Mouse (Mus musculus) inflammation-experienced regulatory T-cells, adult 6 months (primary cell): ENCODE data around the gene Cdyl. TPM values are rescaled to one million over a fixed set of nuclear protein-coding genes. Genes with fewer than 3 reads are reported as not detected.
A peak's percentile ranks its signal among the peaks of the same experiment; 100 is the strongest.

Experiments
- ATAC-seq: one replicate; pipeline ENCODE4 v1.8.0; 2017
- polyA plus RNA-seq, 3 experiments: library from polyadenylated mRNA; unstranded; fragments of 100-300 nt; shearing (Covaris generic); gene quantifications; one replicate each; pipeline ENCODE4 v1.2.1; 2017

Cdyl gene
- polyA plus RNA-seq, 3 experiments from 2014 or later: 3.7 to 5.4 (median 4.2) TPM

DNA sequence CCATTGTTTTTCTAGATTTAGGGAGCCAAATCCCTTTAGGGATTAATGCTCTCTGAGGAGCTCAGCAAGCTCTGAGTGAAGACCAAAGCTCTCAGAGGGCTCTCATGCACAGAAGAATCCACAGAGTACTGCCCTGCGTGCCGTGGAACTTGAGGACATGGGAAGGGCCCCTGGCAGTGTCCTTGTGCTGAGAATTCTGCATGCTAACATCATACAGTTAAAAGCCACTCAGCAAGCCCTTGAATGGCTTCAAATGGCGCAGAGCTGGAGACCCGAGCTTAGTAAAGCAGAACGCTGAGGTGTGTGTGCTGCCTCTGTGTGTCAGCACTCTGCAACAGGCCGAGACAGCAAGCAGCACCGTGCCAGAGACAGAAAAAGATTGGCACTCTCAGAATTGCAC, 183.8 kb downstream of the Cdyl start:
- ATAC-seq: no peak

GRCm38 (mm10) chr13:35845306-35845705, 185.7 kb downstream of the Cdyl start:
- no peak for ATAC-seq

DNA sequence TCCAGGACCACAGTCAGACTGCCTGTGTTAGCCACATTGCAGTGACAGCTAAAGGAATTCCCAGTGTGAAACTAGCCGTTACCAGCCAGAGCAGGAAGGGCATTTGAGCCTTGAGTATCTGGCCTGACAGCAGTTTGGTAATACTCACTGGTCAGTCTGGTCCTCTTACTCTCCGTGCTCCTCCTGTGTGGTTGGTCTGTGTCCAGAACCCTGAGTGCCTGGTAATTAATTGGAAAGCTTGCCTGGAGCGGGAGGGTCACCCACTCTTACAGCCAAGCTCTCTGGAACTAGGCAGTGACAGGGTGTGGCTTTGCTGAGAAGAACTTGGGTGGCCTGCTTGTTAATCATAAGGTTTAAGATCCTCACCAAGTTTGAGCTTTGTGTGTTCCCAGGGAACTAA, 189.1 kb downstream of the Cdyl start:
- ATAC-seq: no peak

- no peak for ATAC-seq
Observed at GRCm38 (mm10) chr13:35851581-35851980, 191.9 kb downstream of the Cdyl start.

GRCm38 (mm10) chr13:35852851-35853575, 193.4 kb downstream of the Cdyl start:
- ATAC-seq: no peak

DNA sequence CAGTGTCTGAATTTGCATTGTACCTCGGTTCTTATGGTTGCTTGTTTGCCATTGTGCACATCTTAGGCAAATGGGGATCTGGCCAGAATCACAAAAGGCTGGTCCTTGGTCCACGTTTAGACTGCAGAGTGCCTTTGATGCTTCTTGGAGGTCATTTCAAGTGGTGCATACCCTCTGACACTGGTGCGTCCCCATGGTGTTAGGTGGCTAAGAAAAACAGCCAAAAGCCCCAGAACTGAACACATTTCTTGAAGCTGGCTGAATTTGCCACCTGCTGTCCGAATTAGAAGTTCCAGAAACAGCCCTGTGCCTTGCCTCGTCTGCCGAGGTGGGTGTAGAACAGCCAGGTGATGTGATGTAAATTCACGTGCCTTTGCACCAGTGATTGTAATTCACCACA, 197.9 kb downstream of the Cdyl start:
- ATAC-seq: no peak

DNA sequence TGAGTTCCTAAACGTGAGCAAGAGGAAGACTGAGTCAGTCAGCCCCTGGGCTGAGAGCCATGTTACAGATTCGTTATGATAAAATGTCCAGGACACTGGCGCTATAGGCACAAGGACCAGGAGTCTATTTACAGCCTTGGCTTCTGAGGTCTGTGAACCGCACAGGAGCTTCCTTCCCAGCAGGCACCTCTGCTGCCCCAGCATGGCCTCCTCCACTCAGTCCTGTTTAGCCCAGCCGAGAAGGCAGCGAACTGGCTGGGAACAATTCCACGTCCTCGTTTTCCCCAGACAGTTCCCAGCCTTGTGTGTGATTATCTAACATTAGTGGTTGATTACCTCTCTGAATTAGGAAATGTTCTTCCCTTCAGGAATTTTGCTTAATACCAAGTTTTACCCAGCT, 201.3 kb downstream of the Cdyl start:
- ATAC-seq: no peak

- no peak for ATAC-seq
Observed at GRCm38 (mm10) chr13:35870659-35871058, 211.0 kb downstream of the Cdyl start.

GRCm38 (mm10) chr13:35871107-35871506, 211.5 kb downstream of the Cdyl start:
- no peak for ATAC-seq

- ATAC-seq: no peak
Observed at GRCm38 (mm10) chr13:35875396-35875795, 215.8 kb downstream of the Cdyl start.

DNA sequence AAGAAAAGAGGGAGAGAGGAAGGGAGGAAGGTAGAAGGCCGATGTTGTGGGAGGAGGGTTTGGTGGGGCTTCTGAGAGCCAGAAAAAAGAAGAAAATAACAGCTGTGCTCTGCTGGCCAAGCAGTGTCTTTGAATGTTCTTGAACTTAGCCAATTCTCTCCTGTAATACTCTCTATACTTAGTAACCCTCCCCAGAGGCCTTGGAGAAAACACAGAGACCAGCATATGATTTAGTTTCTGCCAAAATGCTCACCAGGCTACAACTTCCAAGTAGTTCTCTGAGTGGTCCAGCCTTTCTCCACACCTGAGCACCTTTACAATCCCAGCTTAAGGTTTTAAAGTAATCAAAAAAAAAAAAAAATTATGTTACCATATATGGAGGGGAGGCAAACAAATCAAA, 218.6 kb downstream of the Cdyl start:
- ATAC-seq: no peak

- no peak for ATAC-seq
Observed at GRCm38 (mm10) chr13:35879068-35879467, 219.4 kb downstream of the Cdyl start.

DNA sequence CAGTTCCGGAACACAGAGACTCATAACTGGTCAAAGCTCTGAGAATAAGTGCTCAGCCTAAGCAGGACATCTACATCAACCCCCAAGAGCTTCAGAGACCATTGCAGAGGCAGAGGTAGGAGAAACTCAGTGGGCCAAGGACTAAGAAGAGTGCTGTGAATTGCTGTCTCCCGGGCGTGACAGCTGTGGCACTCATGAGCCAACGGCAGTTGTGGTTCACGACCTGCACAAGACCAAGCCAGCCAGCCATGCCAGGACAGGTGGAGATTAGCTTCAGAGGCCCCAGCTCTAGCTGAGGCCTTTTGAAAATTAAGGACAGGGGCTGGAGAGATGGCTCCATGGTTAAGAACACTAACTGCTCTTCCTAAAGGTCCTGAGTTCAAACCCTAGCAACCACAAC, 219.9 kb downstream of the Cdyl start:
- no peak for ATAC-seq

DNA sequence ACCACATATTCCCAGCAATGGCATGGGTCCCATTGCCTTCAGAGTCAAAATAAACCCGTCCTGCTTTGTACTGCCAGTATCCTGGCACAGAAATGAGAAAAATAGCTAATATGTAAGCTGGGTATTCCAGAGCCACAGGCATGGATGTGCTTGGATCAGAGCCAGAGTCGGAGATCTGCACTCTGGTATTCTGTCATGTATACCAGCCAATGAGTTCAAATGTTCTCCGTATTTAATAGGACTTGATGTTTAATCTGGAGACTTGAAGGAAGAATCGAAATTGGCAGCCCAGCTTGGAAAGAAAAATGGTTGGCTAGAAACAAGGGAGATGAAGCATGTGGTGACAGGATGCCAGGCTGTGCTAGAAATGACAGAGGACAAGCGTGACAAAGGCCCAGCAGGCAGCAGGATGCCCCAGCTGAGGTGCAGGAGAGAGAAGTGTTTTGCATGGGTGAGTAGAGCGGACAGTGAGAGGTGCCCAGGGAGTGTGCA, 221.0 kb downstream of the Cdyl start:
- no peak for ATAC-seq

- ATAC-seq: no peak
Observed at GRCm38 (mm10) chr13:35886121-35886725, 226.6 kb downstream of the Cdyl start.

GRCm38 (mm10) chr13:35892866-35893265, 233.2 kb downstream of the Cdyl start:
- ATAC-seq: no peak

- no peak for ATAC-seq
Observed at GRCm38 (mm10) chr13:35905378-35905777, 245.7 kb downstream of the Cdyl start.

GRCm38 (mm10) chr13:35905879-35906481, 246.3 kb downstream of the Cdyl start, which contains the start of gene Rpp40:
Gene Rpp40 (minus strand): TSS chr13:35906359.
- peak; percentile 99 for ATAC-seq

- ATAC-seq: no peak
Observed at GRCm38 (mm10) chr13:35911476-35911875, 251.8 kb downstream of the Cdyl start.
